Mouse (Mus musculus) small intestine, adult 2 months (tissue): ENCODE measurements around the gene Rps6ka5. TPM values are rescaled to one million over a fixed set of nuclear protein-coding genes. Genes with fewer than 3 reads are reported as not detected.

ENCODE experiments used
- H3K27ac ChIP-seq: fragments of 200-500 bp; 2 replicates; pipeline ENCODE4 v1.5.1; 2012; ENCODE audit warnings: low read depth, low read length, control low read depth, inconsistent platforms; ENCODE audit not compliant: insufficient read depth
- H3K27me3 ChIP-seq: fragments of 200-500 bp; 2 replicates; pipeline ENCODE4 v1.6.1; 2012; ENCODE audit warnings: mild to moderate bottlenecking, moderate library complexity, low read length, inconsistent platforms; ENCODE audit not compliant: control insufficient read depth, insufficient read depth
- H3K36me3 ChIP-seq: fragments of 200-500 bp; 2 replicates; pipeline ENCODE4 v1.6.1; 2012; ENCODE audit warnings: mild to moderate bottlenecking, low read length, control low read depth, inconsistent platforms; ENCODE audit not compliant: control insufficient read depth, insufficient read depth
- H3K4me1 ChIP-seq: fragments of 200-500 bp; 2 replicates; pipeline ENCODE4 v1.6.1; 2012; ENCODE audit warnings: low read length, inconsistent platforms, mixed read lengths; ENCODE audit not compliant: control insufficient read depth, insufficient read depth, insufficient read length
- H3K4me3 ChIP-seq: fragments of 200-500 bp; 2 replicates; pipeline ENCODE4 v1.5.1; 2012; ENCODE audit warnings: low read depth, mild to moderate bottlenecking, control low read depth, inconsistent platforms, low read length, moderate library complexity
- CTCF ChIP-seq: fragments of 200-500 bp; IDR thresholded peaks from 2 replicates; pipeline ENCODE4 v1.5.1; 2012; ENCODE audit warnings: low read depth, mild to moderate bottlenecking, control low read depth, inconsistent platforms, low read length, moderate library complexity, mixed read lengths; ENCODE audit not compliant: insufficient replicate concordance, insufficient read length; ENCODE audit errors: extremely low read depth
- POLR2A ChIP-seq: fragments of 200-500 bp; IDR thresholded peaks from 2 replicates; pipeline ENCODE4 v1.6.1; 2012; ENCODE audit warnings: low read depth, mild to moderate bottlenecking, control low read depth, inconsistent platforms, low read length, moderate library complexity
- WGBS: fragments of 180-500 bp; shearing (Covaris S2); methylation state at CpG from one replicate; pipeline ENCODE4 v1.1.7; 2018; 5-methylcytosine and 5-hydroxymethylcytosine counted together
- polyA plus RNA-seq: library from polyadenylated mRNA; depleted of rRNA; stranded (reverse); fragments of >200 nt; gene quantifications from 2 replicates; pipeline ENCODE4 v1.2.3, GENCODE M21; 2012

Rps6ka5 gene
- polyA plus RNA-seq, 1 experiment = 0.62 TPM

- 37% methylated on average over 13 of the region's 13 CpGs for WGBS
- Histone ChIP-seq H3K4me3 (no peak overlapping the region), H3K4me1 (peaks cover 15% of the 10 kb centered on the region; the same call in 1 of the 2 replicates), H3K27ac (no peak overlapping the region; the same call in 1 of the 2 replicates), H3K36me3 (no peaks in the 10 kb centered on the region), H3K27me3 (no peaks in the 10 kb centered on the region)
- TF ChIP-seq POLR2A (no peak), CTCF (no peak)
Observed at GRCm38 (mm10) chr12:100764329-100765018, 37.7 kb upstream of the Rps6ka5 start.

DNA sequence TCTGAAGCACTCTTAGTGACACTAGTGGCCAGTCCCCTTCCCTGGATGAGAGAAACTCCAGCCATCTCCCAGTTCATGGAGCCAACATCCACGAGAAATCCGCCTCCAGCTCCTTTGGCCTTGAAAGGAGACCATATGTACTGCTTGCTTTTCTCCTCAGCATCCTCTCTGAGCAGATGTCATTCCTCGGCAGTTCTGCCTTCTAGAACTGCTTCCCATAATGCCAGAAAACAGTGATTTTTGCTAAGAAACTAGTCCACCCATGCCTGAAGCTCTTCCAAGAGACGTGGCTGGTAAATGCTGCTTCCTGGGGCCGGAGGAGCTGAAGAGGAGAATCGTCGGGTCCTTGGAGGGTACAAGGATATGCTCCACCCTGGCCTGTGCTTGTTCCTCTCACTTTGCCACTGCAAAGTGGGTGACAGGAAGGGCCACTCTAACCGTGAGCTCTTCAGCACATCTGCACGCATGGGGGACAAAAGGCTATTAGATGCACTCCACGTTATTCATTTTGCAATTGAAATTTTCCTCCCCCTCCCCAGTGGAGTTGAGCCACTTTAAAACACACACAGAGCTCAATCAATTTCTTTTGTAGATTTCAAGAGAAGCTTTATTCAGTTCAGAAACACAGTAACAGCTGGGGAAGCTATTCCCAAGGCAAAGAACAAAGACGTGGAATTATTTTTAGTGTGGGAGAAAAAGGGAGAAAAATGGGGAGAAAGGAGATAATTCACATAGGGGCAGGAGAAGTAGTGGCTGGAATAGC is 36.1 kb upstream of the Rps6ka5 start:
- WGBS = 70% methylated on average over 11 of the region's 11 CpGs
- Histone ChIP-seq H3K4me3 (no peak overlapping the region), H3K27me3 (no peaks in the 10 kb centered on the region), H3K36me3 (no peaks in the 10 kb centered on the region), H3K27ac (no peak overlapping the region), H3K4me1 (peaks cover 15% of the 10 kb centered on the region; the same call in 1 of the 2 replicates)
- TF ChIP-seq POLR2A = no peak
- no peak for TF ChIP-seq CTCF

DNA sequence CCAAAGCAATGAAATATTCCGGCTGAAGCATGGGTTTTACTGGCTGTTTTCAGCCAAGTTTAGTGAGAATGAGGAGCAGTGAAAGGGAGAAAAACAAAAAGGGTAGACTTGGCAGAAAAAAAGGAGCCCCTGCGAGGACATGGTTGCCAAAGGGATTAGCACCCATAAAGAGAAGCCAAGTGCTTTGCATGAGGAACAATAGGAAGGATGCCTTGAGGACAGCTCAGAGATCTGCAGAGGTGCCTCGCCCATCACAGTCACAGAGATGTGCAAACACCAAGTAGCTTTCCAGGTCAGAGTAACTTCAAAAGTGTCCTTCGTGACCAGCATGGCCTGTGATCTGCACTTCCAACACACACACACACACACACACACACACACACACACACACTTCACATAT is 30.6 kb upstream of the Rps6ka5 start:
- Histone ChIP-seq H3K27me3 (no peaks in the 10 kb centered on the region), H3K27ac (no peak overlapping the region), H3K4me3 (no peak overlapping the region), H3K36me3 (no peaks in the 10 kb centered on the region), H3K4me1 (peaks cover 9% of the 10 kb centered on the region; the same call in 1 of the 2 replicates)
- TF ChIP-seq CTCF (no peak), POLR2A (no peak)
- WGBS = 73% methylated on average over 4 of the region's 4 CpGs

DNA sequence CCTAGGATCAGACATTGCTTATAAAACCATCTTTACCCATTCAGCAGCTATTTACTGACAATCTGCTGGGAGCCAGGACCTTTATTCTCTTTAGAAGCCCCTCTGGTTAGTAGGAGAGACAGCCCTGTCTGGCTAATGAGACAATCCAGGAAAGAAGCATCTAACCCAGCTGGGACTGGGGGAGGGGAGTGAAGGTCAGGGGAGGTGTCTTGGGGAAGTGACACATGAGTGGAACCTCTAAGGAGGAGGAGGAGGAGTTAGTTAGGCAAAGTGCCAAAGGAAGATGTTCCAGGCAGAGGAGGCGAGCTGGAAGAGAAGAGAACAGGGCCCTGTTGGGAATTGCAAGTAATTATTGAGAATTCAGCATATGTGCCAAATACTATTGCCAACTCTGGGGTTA is 26.9 kb upstream of the Rps6ka5 start:
- Histone ChIP-seq H3K4me1 (no peaks in the 10 kb centered on the region), H3K4me3 (no peak overlapping the region), H3K36me3 (no peaks in the 10 kb centered on the region), H3K27me3 (no peaks in the 10 kb centered on the region), H3K27ac (no peak overlapping the region)
- WGBS = 90% methylated on average over 1 of the region's 1 CpGs
- no peak for TF ChIP-seq CTCF
- TF ChIP-seq POLR2A = no peak

DNA sequence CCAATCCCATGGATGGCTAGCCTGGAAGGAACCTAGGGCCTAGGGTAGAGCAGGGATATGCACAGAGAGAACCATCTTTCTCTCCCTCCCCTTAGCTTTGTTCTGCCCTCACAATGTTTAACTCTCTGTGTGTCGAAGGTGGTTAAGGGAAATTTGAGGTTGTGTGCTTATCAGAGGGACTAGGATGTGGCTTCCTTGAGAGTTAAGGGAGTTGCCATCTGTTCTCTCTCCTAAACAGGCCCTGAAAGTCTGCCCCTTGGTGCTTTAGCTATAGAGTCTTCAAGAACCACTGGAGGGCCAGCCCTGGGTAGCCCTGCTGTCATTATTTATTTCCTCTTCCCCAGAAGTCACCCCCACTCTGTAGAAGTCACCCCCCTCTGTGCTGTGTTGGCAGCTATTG is 26.2 kb upstream of the Rps6ka5 start:
- H3K4me3 ChIP-seq = no peak overlapping the region
- no peaks in the 10 kb centered on the region for H3K27me3 ChIP-seq
- TF ChIP-seq CTCF = no peak
- no peak for TF ChIP-seq POLR2A
- no peaks in the 10 kb centered on the region for H3K4me1 ChIP-seq
- no peaks in the 10 kb centered on the region for H3K36me3 ChIP-seq
- H3K27ac ChIP-seq = no peak overlapping the region
- WGBS = 59% methylated on average over 1 of the region's 1 CpGs

DNA sequence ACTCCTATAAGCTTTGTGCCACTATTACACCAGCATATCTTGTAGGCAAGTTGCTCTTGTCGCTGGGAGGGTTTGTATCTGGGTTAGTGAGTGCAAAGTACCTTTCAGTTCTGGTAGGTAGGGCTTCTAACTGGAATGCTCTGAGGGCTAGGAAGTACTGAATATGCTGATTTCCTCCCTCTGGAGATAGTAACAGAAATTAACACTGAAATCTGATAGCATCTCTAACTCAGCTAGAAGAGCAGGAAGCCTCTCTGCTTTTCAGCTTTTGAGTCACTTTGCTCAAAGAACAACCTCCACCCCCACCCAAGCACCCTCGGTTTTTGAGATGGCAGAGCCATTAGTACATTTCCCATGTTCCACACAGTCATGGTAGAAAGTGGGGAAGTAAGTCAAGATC is 15.7 kb upstream of the Rps6ka5 start:
- Histone ChIP-seq H3K4me1 (0 out of 2 replicates have a peak, but pooled peaks cover 2% of the 10 kb centered on the region), H3K27me3 (no peaks in the 10 kb centered on the region), H3K27ac (no peak overlapping the region), H3K36me3 (no peaks in the 10 kb centered on the region), H3K4me3 (no peak overlapping the region)
- 52% methylated on average over 2 of the region's 2 CpGs for WGBS
- no peak for TF ChIP-seq POLR2A
- no peak for TF ChIP-seq CTCF

DNA sequence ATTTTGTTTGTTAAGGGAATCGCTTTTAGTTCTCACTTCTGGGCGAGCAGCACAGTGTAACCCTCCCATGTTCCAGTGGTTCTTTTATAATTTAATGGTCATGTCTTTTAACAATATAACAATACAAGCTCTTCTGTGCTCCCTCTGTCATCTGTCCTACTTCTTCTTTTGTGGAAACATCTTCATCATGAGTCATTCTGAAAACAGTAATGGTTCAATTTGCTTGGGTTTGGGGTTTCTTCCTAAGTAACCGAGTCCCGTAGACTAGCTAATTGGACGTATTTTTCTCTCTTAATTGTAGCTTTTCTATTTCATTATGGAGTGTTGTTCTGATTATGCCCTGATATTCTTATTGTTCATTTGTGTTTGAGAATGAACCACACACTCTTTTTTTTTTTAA is 13.5 kb upstream of the Rps6ka5 start:
- no peak overlapping the region for H3K4me3 ChIP-seq
- H3K27ac ChIP-seq = no peak overlapping the region
- TF ChIP-seq POLR2A (no peak), CTCF (no peak)
- no peaks in the 10 kb centered on the region for H3K27me3 ChIP-seq
- no peaks in the 10 kb centered on the region for H3K36me3 ChIP-seq
- WGBS = 87% methylated on average over 5 of the region's 5 CpGs
- H3K4me1 ChIP-seq = 0 out of 2 replicates have a peak, but pooled peaks cover 2% of the 10 kb centered on the region
